Comparison of ENCODE assay signal across 19 mouse cellular contexts in genomic region chr1:51535414-51535813, GRCm38 (mm10). TPM values are rescaled to one million over a fixed set of nuclear protein-coding genes. Genes with fewer than 3 reads are reported as not detected.
A peak's percentile ranks its signal among the peaks of the same experiment; 100 is the strongest.
DNase-seq lines count a peak whose midpoint lies in the region; ATAC-seq and TF ChIP-seq lines count a peak whose summit lies in the region.
"Had no signal": no experiment of that assay in that cellular context is flagged by ENCODE, and none has a peak within 500 bp of the region (broad histone marks: within the 10 kb centered on the region; RNA-seq: fewer than 3 reads in every experiment).

No protein-coding gene starts in this region.

- no peak overlapping the region for H3K9ac ChIP-seq in liver, embryonic 12.5 days
- H3K9ac ChIP-seq: embryonic facial prominence, embryonic 12.5 days; forebrain, embryonic 13.5 days; forebrain, embryonic 15.5 days; forebrain, postnatal 0 days had no signal

- no peak for DNase-seq in layer of hippocampus, adult 2 months (ENCODE audit: low spot score in 2 of 2)
- no peak for DNase-seq in layer of hippocampus, adult 9-10 months (ENCODE audit: low spot score)
- peak; percentile 45 for DNase-seq in induced T-regulatory cell, adult 2 months (ENCODE audit: low read depth)
- DNase-seq in gastrocnemius, postnatal 10 days = no peak
- DNase-seq: adrenal gland, adult 8-10 months; adrenal gland, postnatal 14 days; adrenal gland, postnatal 36 days; B cell, adult 2 months; cerebellum, adult 11-12 months; cerebellum, adult 2 months; cerebellum, adult 9-10 months; cerebellum, postnatal 10 days; cerebellum, postnatal 25 days; forebrain, postnatal 0 days had no signal

- H3K27me3 ChIP-seq in liver, embryonic 12.5 days (replicated peaks) = no peaks in the 10 kb centered on the region
- H3K27me3 ChIP-seq: embryonic facial prominence, embryonic 12.5 days; forebrain, embryonic 13.5 days; forebrain, embryonic 15.5 days had no signal

- peaks cover 9% of the 10 kb centered on the region for H3K4me1 ChIP-seq in liver, embryonic 12.5 days
- H3K4me1 ChIP-seq: embryonic facial prominence, embryonic 12.5 days had no signal

- no peak for ATAC-seq in liver, embryonic 12.5 days
- ATAC-seq: forebrain, embryonic 13.5 days; forebrain, embryonic 15.5 days; forebrain, postnatal 0 days had no signal

- H3K36me3 ChIP-seq in liver, embryonic 12.5 days = no peaks in the 10 kb centered on the region
- H3K36me3 ChIP-seq: embryonic facial prominence, embryonic 10.5 days; embryonic facial prominence, embryonic 12.5 days; forebrain, embryonic 15.5 days had no signal

- no peak overlapping the region for H3K27ac ChIP-seq in layer of hippocampus, adult 2 months
- no peak overlapping the region for H3K27ac ChIP-seq in liver, embryonic 12.5 days
- H3K27ac ChIP-seq: embryonic facial prominence, embryonic 10.5 days; embryonic facial prominence, embryonic 12.5 days; forebrain, embryonic 13.5 days; forebrain, embryonic 15.5 days had no signal

- no peaks in the 10 kb centered on the region for H3K9me3 ChIP-seq in liver, embryonic 12.5 days (replicated peaks)
- H3K9me3 ChIP-seq: embryonic facial prominence, embryonic 10.5 days; embryonic facial prominence, embryonic 12.5 days; forebrain, embryonic 13.5 days; forebrain, embryonic 15.5 days had no signal

- TF ChIP-seq CTCF in layer of hippocampus, adult 2 months (conservative IDR thresholded peaks at IDR 0.05) = 0 out of 2 replicates have a peak, but pooled peaks have one; percentile 10

- H3K4me2 ChIP-seq in liver, embryonic 12.5 days = no peak overlapping the region
- H3K4me2 ChIP-seq: embryonic facial prominence, embryonic 12.5 days; forebrain, embryonic 13.5 days; forebrain, embryonic 15.5 days had no signal

- WGBS in liver, embryonic 12.5 days (ENCODE audit: insufficient replicate concordance) = 81% methylated on average over 2 of the region's 2 CpGs

- H3K4me3 ChIP-seq in layer of hippocampus, adult 2 months = no peak overlapping the region
- no peak overlapping the region for H3K4me3 ChIP-seq in liver, embryonic 12.5 days
- H3K4me3 ChIP-seq: embryonic facial prominence, embryonic 10.5 days; embryonic facial prominence, embryonic 12.5 days; forebrain, embryonic 13.5 days; forebrain, embryonic 15.5 days had no signal

RNA-seq across cellular contexts. Expression of gene Nabp1, which starts 57.2 kb away (rescaled TPM):
- 10 to 100 TPM; 18.9 to 20.1 TPM for total RNA-seq in layer of hippocampus, adult 2 months (2021)
- 5.3 and 6.8 TPM in 2 replicates for polyA plus RNA-seq in liver, embryonic 12.5 days (2016; fragmentation: Nextera tagmentation; extraction: Ambion mirVana)
- total RNA-seq in gastrocnemius, postnatal 10 days (2021) = 10 to 100 TPM; 13.3 to 13.9 TPM
